Mouse (Mus musculus): ENCODE results near the gene Klf2. TPM values are rescaled to one million over a fixed set of nuclear protein-coding genes. Genes with fewer than 3 reads are reported as not detected.

Klf2 gene
- polyA plus RNA-seq, 1 experiment from 2014 or later = 6.4 TPM

GRCm38 (mm10) chr8:72348956-72349355, 30.1 kb downstream of the Klf2 start:
- H3K9ac ChIP-seq (replicated peaks; ENCODE audit: low read depth, low read length) = no peak overlapping the region
- no peak overlapping the region for H3K4me2 ChIP-seq (replicated peaks; ENCODE audit: low read depth, low read length)
- H3K4me3 ChIP-seq (ENCODE audit: low read depth, low read length) = no peak overlapping the region
- no peaks in the 10 kb centered on the region for H3K27me3 ChIP-seq (ENCODE audit: control insufficient read depth, insufficient read depth, low read length)
- 73% methylated on average over 1 of the region's 1 CpGs for WGBS
- H3K9me3 ChIP-seq (ENCODE audit: control insufficient read depth, low read depth, low read length) = no peaks in the 10 kb centered on the region
- no peak for ATAC-seq (ENCODE audit: insufficient number of reproducible peaks, insufficient read depth, low FRiP score, low read depth)
- peaks cover 5% of the 10 kb centered on the region for H3K36me3 ChIP-seq (ENCODE audit: control insufficient read depth, insufficient read depth, low read length)
- H3K4me1 ChIP-seq (ENCODE audit: control insufficient read depth, insufficient read depth, low read length) = no peaks in the 10 kb centered on the region
- no peak overlapping the region for H3K27ac ChIP-seq (ENCODE audit: low read length)

- Histone ChIP-seq H3K9ac (replicated peaks; ENCODE audit: low read depth, low read length) (no peak overlapping the region), H3K4me2 (replicated peaks; ENCODE audit: low read depth, low read length) (no peak overlapping the region), H3K4me3 (ENCODE audit: low read depth, low read length) (no peak overlapping the region), H3K9me3 (ENCODE audit: control insufficient read depth, low read depth, low read length) (no peaks in the 10 kb centered on the region), H3K27ac (ENCODE audit: low read length) (no peak overlapping the region), H3K4me1 (ENCODE audit: control insufficient read depth, insufficient read depth, low read length) (no peaks in the 10 kb centered on the region), H3K27me3 (ENCODE audit: control insufficient read depth, insufficient read depth, low read length) (no peaks in the 10 kb centered on the region), H3K36me3 (ENCODE audit: control insufficient read depth, insufficient read depth, low read length) (peaks cover 4% of the 10 kb centered on the region)
- no peak for ATAC-seq (ENCODE audit: insufficient number of reproducible peaks, insufficient read depth, low FRiP score, low read depth)
- WGBS = 92% methylated on average over 9 of the region's 9 CpGs
Measured at GRCm38 (mm10) chr8:72349838-72350237, 31.0 kb downstream of the Klf2 start.

DNA sequence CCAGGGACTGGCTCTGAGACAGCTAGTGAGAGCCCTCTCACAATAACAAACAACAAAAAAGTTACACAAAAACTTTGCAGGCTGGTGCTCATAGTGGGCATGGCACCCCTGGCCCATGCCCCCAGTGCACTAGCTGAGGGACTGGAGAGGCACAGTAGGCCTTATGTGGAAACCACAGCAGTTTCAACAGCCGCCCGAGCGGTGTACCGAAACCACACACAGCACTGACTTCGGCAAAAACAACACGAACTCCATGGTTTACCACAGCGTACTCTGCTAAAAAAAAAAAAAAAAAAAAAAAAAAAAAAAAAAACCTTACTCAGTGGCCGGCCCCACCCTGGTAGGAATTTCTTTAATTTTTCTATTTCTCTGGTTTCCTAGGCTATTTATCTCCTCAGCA, 31.9 kb downstream of the Klf2 start:
- H3K36me3 ChIP-seq (ENCODE audit: control insufficient read depth, insufficient read depth, low read length) = peaks cover 5% of the 10 kb centered on the region
- no peak overlapping the region for H3K9ac ChIP-seq (replicated peaks; ENCODE audit: low read depth, low read length)
- no peak overlapping the region for H3K4me2 ChIP-seq (replicated peaks; ENCODE audit: low read depth, low read length)
- H3K4me3 ChIP-seq (ENCODE audit: low read depth, low read length) = no peak overlapping the region
- no peaks in the 10 kb centered on the region for H3K4me1 ChIP-seq (ENCODE audit: control insufficient read depth, insufficient read depth, low read length)
- H3K27ac ChIP-seq (ENCODE audit: low read length) = no peak overlapping the region
- no peaks in the 10 kb centered on the region for H3K9me3 ChIP-seq (ENCODE audit: control insufficient read depth, low read depth, low read length)
- ATAC-seq (ENCODE audit: insufficient number of reproducible peaks, insufficient read depth, low FRiP score, low read depth) = no peak
- WGBS = 86% methylated on average over 8 of the region's 8 CpGs
- H3K27me3 ChIP-seq (ENCODE audit: control insufficient read depth, insufficient read depth, low read length) = no peaks in the 10 kb centered on the region

- H3K27me3 ChIP-seq (ENCODE audit: control insufficient read depth, insufficient read depth, low read length) = no peaks in the 10 kb centered on the region
- whole genome bisulfite sequencing = 88% methylated on average over 7 of the region's 7 CpGs
- no peak for ATAC-seq (ENCODE audit: insufficient number of reproducible peaks, insufficient read depth, low FRiP score, low read depth)
Measured at GRCm38 (mm10) chr8:72351405-72352005, 32.7 kb downstream of the Klf2 start.

DNA sequence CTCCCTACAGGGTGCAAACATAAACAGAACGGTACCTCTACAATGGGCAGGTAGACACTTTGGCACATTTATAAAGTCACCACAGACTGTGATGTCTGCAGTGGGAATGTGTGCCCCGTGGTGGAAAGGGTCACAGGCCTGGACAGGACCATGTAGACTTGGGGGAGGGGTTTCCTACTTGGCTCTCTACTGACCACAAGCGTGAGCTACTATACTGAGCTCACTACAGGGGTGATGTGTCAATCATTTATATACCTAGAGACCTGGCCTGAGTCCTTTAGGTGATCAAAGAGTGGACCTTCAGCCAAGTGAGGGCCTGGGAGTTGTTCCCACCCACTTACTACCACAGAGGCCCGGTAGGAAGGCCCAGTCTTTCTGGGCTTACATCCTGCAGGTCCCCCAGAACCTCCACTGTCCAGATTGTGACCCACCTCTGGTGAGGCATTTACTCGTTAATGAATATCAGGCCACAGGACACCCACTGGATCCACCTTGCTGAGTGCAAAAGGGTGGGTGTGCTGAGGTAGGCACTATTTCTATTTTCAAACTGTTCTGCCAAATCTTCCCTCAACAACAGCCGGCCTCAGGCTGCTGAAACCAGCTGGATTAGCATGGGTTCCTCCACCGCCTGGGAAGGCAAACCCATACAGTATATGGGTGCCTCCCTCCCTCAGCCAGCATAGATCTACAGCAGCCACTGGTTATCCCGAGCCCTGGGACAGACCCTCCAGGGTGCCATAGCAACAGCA, 34.3 kb downstream of the Klf2 start:
- no peak for ATAC-seq (ENCODE audit: insufficient number of reproducible peaks, insufficient read depth, low FRiP score, low read depth)
- no peak overlapping the region for H3K27ac ChIP-seq (ENCODE audit: low read length)
- no peak overlapping the region for H3K4me2 ChIP-seq (replicated peaks; ENCODE audit: low read depth, low read length)

More at GRCm38 (mm10) chr8:72351405-72352005, 32.7 kb downstream of the Klf2 start:
- H3K36me3 ChIP-seq (ENCODE audit: control insufficient read depth, insufficient read depth, low read length) = peaks cover 12% of the 10 kb centered on the region
- no peak overlapping the region for H3K4me2 ChIP-seq (replicated peaks; ENCODE audit: low read depth, low read length)
- H3K9ac ChIP-seq (replicated peaks; ENCODE audit: low read depth, low read length) = no peak overlapping the region
- no peaks in the 10 kb centered on the region for H3K4me1 ChIP-seq (ENCODE audit: control insufficient read depth, insufficient read depth, low read length)
- no peaks in the 10 kb centered on the region for H3K9me3 ChIP-seq (ENCODE audit: control insufficient read depth, low read depth, low read length)
- no peak overlapping the region for H3K27ac ChIP-seq (ENCODE audit: low read length)
- H3K4me3 ChIP-seq (ENCODE audit: low read depth, low read length) = no peak overlapping the region

DNA sequence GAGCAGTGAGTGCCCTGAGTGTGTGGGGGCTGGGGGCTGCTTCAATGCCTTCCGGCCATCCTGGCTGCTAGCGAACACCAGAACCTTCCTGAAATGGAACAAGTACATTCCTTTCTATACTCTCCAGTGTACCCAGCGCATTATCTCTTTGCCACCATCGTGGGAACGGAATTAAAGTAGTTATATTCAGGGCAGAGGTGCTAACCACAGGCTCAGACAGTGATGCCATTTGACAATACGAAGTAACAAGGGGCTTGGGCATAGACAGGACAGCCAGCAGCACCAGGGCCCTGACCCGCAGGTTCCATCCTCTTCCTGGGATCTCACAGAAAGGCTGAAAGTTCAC, 34.8 kb downstream of the Klf2 start:
- Histone ChIP-seq H3K9ac (replicated peaks; ENCODE audit: low read depth, low read length) (no peak overlapping the region), H3K4me2 (replicated peaks; ENCODE audit: low read depth, low read length) (no peak overlapping the region), H3K27me3 (ENCODE audit: control insufficient read depth, insufficient read depth, low read length) (no peaks in the 10 kb centered on the region), H3K9me3 (ENCODE audit: control insufficient read depth, low read depth, low read length) (no peaks in the 10 kb centered on the region), H3K4me1 (ENCODE audit: control insufficient read depth, insufficient read depth, low read length) (no peaks in the 10 kb centered on the region), H3K27ac (ENCODE audit: low read length) (no peak overlapping the region), H3K4me3 (ENCODE audit: low read depth, low read length) (no peak overlapping the region), H3K36me3 (ENCODE audit: control insufficient read depth, insufficient read depth, low read length) (peaks cover 34% of the 10 kb centered on the region)
- no peak for ATAC-seq (ENCODE audit: insufficient number of reproducible peaks, insufficient read depth, low FRiP score, low read depth)
- WGBS = 78% methylated on average over 7 of the region's 7 CpGs

More for the DNA sequence above, 34.3 kb downstream of the Klf2 start:
- H3K9me3 ChIP-seq (ENCODE audit: control insufficient read depth, low read depth, low read length) = no peaks in the 10 kb centered on the region
- H3K9ac ChIP-seq (replicated peaks; ENCODE audit: low read depth, low read length) = no peak overlapping the region
- peaks cover 29% of the 10 kb centered on the region for H3K36me3 ChIP-seq (ENCODE audit: control insufficient read depth, insufficient read depth, low read length)
- no peak overlapping the region for H3K4me3 ChIP-seq (ENCODE audit: low read depth, low read length)
- no peaks in the 10 kb centered on the region for H3K27me3 ChIP-seq (ENCODE audit: control insufficient read depth, insufficient read depth, low read length)
- no peaks in the 10 kb centered on the region for H3K4me1 ChIP-seq (ENCODE audit: control insufficient read depth, insufficient read depth, low read length)
- WGBS = 76% methylated on average over 8 of the region's 8 CpGs

DNA sequence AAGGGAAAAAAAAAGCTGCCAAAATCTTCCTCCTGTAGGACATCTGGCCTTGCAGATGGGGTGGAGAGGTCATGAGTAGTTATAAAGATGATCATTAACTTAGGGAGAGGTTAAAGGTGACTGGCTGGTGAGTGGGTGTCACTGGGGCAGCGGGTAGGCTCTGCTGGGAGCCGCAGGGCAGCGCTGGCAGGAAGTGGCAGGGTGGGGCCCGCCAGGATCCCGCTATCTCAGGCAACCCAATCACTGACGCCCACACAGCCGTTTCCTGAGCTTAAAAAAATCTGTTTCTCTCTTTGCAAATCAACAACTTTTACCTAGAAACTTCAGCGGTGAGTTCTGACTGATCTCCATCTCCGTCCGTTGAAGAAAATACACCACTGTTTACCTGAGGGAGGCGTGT, 35.4 kb downstream of the Klf2 start:
- Histone ChIP-seq H3K27ac (ENCODE audit: low read length) (no peak overlapping the region), H3K4me3 (ENCODE audit: low read depth, low read length) (no peak overlapping the region), H3K9me3 (ENCODE audit: control insufficient read depth, low read depth, low read length) (no peaks in the 10 kb centered on the region), H3K27me3 (ENCODE audit: control insufficient read depth, insufficient read depth, low read length) (no peaks in the 10 kb centered on the region), H3K4me2 (replicated peaks; ENCODE audit: low read depth, low read length) (no peak overlapping the region), H3K4me1 (ENCODE audit: control insufficient read depth, insufficient read depth, low read length) (no peaks in the 10 kb centered on the region), H3K9ac (replicated peaks; ENCODE audit: low read depth, low read length) (no peak overlapping the region), H3K36me3 (ENCODE audit: control insufficient read depth, insufficient read depth, low read length) (peaks cover 40% of the 10 kb centered on the region)
- 63% methylated on average over 11 of the region's 11 CpGs for WGBS
- ATAC-seq (ENCODE audit: insufficient number of reproducible peaks, insufficient read depth, low FRiP score, low read depth) = no peak

DNA sequence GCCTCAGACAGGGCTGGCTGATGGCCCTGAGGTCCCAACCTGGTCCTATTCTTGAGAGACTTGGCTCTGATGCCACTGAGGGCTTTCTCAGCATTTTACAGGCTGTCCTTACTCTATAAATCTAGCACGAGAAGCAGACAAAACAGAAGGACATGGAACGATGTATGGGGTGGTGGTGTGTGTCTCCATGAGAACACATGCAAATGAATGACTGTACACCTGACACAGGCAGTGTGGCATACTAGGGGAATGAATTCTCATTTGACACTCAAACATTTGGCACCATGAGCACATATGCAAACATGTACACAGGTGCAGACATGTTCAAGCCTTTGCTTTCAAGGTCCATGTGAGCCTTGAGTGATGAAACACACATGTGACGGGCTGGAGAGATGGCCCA, 37.8 kb downstream of the Klf2 start:
- H3K4me2 ChIP-seq (replicated peaks; ENCODE audit: low read depth, low read length) = no peak overlapping the region
- H3K9me3 ChIP-seq (ENCODE audit: control insufficient read depth, low read depth, low read length) = no peaks in the 10 kb centered on the region
- no peak for ATAC-seq (ENCODE audit: insufficient number of reproducible peaks, insufficient read depth, low FRiP score, low read depth)
- no peak overlapping the region for H3K4me3 ChIP-seq (ENCODE audit: low read depth, low read length)
- H3K4me1 ChIP-seq (ENCODE audit: control insufficient read depth, insufficient read depth, low read length) = no peaks in the 10 kb centered on the region
- H3K27me3 ChIP-seq (ENCODE audit: control insufficient read depth, insufficient read depth, low read length) = no peaks in the 10 kb centered on the region
- WGBS = 91% methylated on average over 3 of the region's 3 CpGs
- H3K27ac ChIP-seq (ENCODE audit: low read length) = no peak overlapping the region
- H3K9ac ChIP-seq (replicated peaks; ENCODE audit: low read depth, low read length) = no peak overlapping the region
- H3K36me3 ChIP-seq (ENCODE audit: control insufficient read depth, insufficient read depth, low read length) = peaks cover 48% of the 10 kb centered on the region

DNA sequence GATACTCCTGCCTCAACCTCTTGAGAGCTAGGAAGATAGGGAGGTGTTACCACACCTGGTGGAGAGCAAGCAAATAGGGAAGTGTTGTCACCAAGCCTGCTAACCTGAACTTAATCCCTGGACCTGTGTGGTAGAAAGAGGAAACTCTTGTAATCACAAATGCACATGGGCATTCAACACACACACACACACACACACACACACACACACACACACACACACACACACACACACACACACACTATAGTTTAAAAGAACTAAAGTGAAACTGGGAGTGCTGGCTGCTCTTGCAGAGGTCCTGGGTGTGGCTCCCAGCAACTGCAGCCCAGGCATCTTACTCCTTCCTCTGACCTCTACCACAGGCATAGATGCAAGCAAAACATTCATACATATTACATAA, 41.3 kb downstream of the Klf2 start:
- no peak for ATAC-seq (ENCODE audit: insufficient number of reproducible peaks, insufficient read depth, low FRiP score, low read depth)
- H3K27me3 ChIP-seq (ENCODE audit: control insufficient read depth, insufficient read depth, low read length) = no peaks in the 10 kb centered on the region
- H3K4me1 ChIP-seq (ENCODE audit: control insufficient read depth, insufficient read depth, low read length) = no peaks in the 10 kb centered on the region
- no peak overlapping the region for H3K9ac ChIP-seq (replicated peaks; ENCODE audit: low read depth, low read length)
- H3K36me3 ChIP-seq (ENCODE audit: control insufficient read depth, insufficient read depth, low read length) = peaks cover 70% of the 10 kb centered on the region
- no peak overlapping the region for H3K27ac ChIP-seq (ENCODE audit: low read length)
- H3K4me2 ChIP-seq (replicated peaks; ENCODE audit: low read depth, low read length) = no peak overlapping the region
- no peaks in the 10 kb centered on the region for H3K9me3 ChIP-seq (ENCODE audit: control insufficient read depth, low read depth, low read length)
- H3K4me3 ChIP-seq (ENCODE audit: low read depth, low read length) = no peak overlapping the region
